Mouse (Mus musculus) kidney, adult 2 months (tissue): ENCODE measurements around the gene Mvk.

ENCODE experiments used
- CTCF ChIP-seq: fragments of 200-500 bp; conservative IDR thresholded peaks from 2 replicates; pipeline ENCODE4 v1.5.1; 2011; ENCODE audit warnings: low read depth, mild to moderate bottlenecking, control low read depth, low read length, moderate library complexity, mixed read lengths; ENCODE audit not compliant: insufficient read depth, insufficient read length
- POLR2A ChIP-seq: fragments of 200-500 bp; IDR thresholded peaks from one replicate; pipeline ENCODE4 v1.6.1; 2011; ENCODE audit warnings: low read depth, low read length, control low read depth

- TF ChIP-seq CTCF (no peak), POLR2A (no peak)
Observed at GRCm38 (mm10) chr5:114501252-114501651, 57.2 kb downstream of the Mvk start.
